Mouse (Mus musculus): ENCODE measurements around the gene Scube1. TPM values are rescaled to one million over a fixed set of nuclear protein-coding genes. Genes with fewer than 3 reads are reported as not detected.

Scube1 gene
- total and polyA plus RNA-seq, 2 experiments from 2014 or later = 9.7 to 28.1 TPM

- peak overlapping the region; percentile 83 for H3K4me2 ChIP-seq (ENCODE audit: low read depth)
- TF ChIP-seq CTCF (IDR thresholded peaks at IDR 0.05; ENCODE audit: low read depth) = no peak
- H3K9ac ChIP-seq = peak overlapping the region; percentile 73
- H3K27ac ChIP-seq (ENCODE audit: low read depth, low read length) = peak overlapping the region; percentile 78; the same call in 1 of the 2 replicates
- ATAC-seq = peak; percentile 16; the same call in 1 of the 2 replicates
- no peaks in the 10 kb centered on the region for H3K9me3 ChIP-seq (ENCODE audit: low read length)
- 0 out of 2 replicates have a peak, but pooled peaks cover 7% of the 10 kb centered on the region for H3K36me3 ChIP-seq (ENCODE audit: insufficient read depth)
- H3K4me3 ChIP-seq (ENCODE audit: low read depth, low read length) = peak overlapping the region; percentile 64
- DNase-seq = peak; percentile 41
- WGBS = 9% methylated on average over 19 of the region's 19 CpGs
- H3K27me3 ChIP-seq (ENCODE audit: insufficient read depth, low read length) = no peaks in the 10 kb centered on the region
- H3K4me1 ChIP-seq (ENCODE audit: insufficient read depth) = peaks cover 16% of the 10 kb centered on the region; the same call in 1 of the 2 replicates
These were observed 130.9 kb downstream of the Scube1 start for GRCm38 (mm10) chr15:83593702-83594512.

- Histone ChIP-seq H3K27me3 (ENCODE audit: insufficient read depth, low read length) (no peaks in the 10 kb centered on the region), H3K36me3 (ENCODE audit: insufficient read depth) (peaks cover 10% of the 10 kb centered on the region; the same call in 1 of the 2 replicates), H3K27ac (ENCODE audit: low read depth, low read length) (no peak overlapping the region), H3K4me2 (ENCODE audit: low read depth) (peak overlapping the region; percentile 83), H3K4me1 (ENCODE audit: insufficient read depth) (peaks cover 16% of the 10 kb centered on the region; the same call in 1 of the 2 replicates), H3K9ac (no peak overlapping the region), H3K9me3 (ENCODE audit: low read length) (no peaks in the 10 kb centered on the region), H3K4me3 (ENCODE audit: low read depth, low read length) (no peak overlapping the region)
- DNase-seq (no peak), ATAC-seq (no peak)
- no peak for TF ChIP-seq CTCF (IDR thresholded peaks at IDR 0.05; ENCODE audit: low read depth)
These were observed 131.6 kb downstream of the Scube1 start for GRCm38 (mm10) chr15:83593189-83593585.

GRCm38 (mm10) chr15:83592260-83593188 is 132.3 kb downstream of the Scube1 start:
- Histone ChIP-seq H3K9me3 (ENCODE audit: low read length) (no peaks in the 10 kb centered on the region), H3K27me3 (ENCODE audit: insufficient read depth, low read length) (no peaks in the 10 kb centered on the region), H3K4me2 (ENCODE audit: low read depth) (no peak overlapping the region), H3K27ac (ENCODE audit: low read depth, low read length) (no peak overlapping the region), H3K4me1 (ENCODE audit: insufficient read depth) (peaks cover 16% of the 10 kb centered on the region; the same call in 1 of the 2 replicates), H3K4me3 (ENCODE audit: low read depth, low read length) (no peak overlapping the region), H3K9ac (no peak overlapping the region), H3K36me3 (ENCODE audit: insufficient read depth) (peaks cover 13% of the 10 kb centered on the region; the same call in 1 of the 2 replicates)
- TF ChIP-seq CTCF (IDR thresholded peaks at IDR 0.05; ENCODE audit: low read depth) = no peak
- WGBS = 85% methylated on average over 8 of the region's 8 CpGs
- no peak for ATAC-seq
- DNase-seq = no peak

- Histone ChIP-seq H3K27me3 (ENCODE audit: insufficient read depth, low read length) (no peaks in the 10 kb centered on the region), H3K4me2 (ENCODE audit: low read depth) (no peak overlapping the region), H3K9me3 (ENCODE audit: low read length) (no peaks in the 10 kb centered on the region), H3K9ac (no peak overlapping the region), H3K36me3 (ENCODE audit: insufficient read depth) (peaks cover 21% of the 10 kb centered on the region), H3K4me3 (ENCODE audit: low read depth, low read length) (no peak overlapping the region), H3K27ac (ENCODE audit: low read depth, low read length) (no peak overlapping the region), H3K4me1 (ENCODE audit: insufficient read depth) (peaks cover 16% of the 10 kb centered on the region; the same call in 1 of the 2 replicates)
- no peak for DNase-seq
- no peak for TF ChIP-seq CTCF (IDR thresholded peaks at IDR 0.05; ENCODE audit: low read depth)
- WGBS = 95% methylated on average over 6 of the region's 6 CpGs
- ATAC-seq = no peak
These were observed 133.1 kb downstream of the Scube1 start for GRCm38 (mm10) chr15:83591758-83592157.

- no peak overlapping the region for H3K27ac ChIP-seq (ENCODE audit: low read depth, low read length)
- WGBS = 90% methylated on average over 4 of the region's 4 CpGs
- no peaks in the 10 kb centered on the region for H3K9me3 ChIP-seq (ENCODE audit: low read length)
- DNase-seq = no peak
- H3K4me2 ChIP-seq (ENCODE audit: low read depth) = no peak overlapping the region
- H3K27me3 ChIP-seq (ENCODE audit: insufficient read depth, low read length) = no peaks in the 10 kb centered on the region
- no peak overlapping the region for H3K4me3 ChIP-seq (ENCODE audit: low read depth, low read length)
- H3K36me3 ChIP-seq (ENCODE audit: insufficient read depth) = peaks cover 30% of the 10 kb centered on the region
- no peak for ATAC-seq
- TF ChIP-seq CTCF (IDR thresholded peaks at IDR 0.05; ENCODE audit: low read depth) = no peak
- peaks cover 16% of the 10 kb centered on the region; the same call in 1 of the 2 replicates for H3K4me1 ChIP-seq (ENCODE audit: insufficient read depth)
- H3K9ac ChIP-seq = no peak overlapping the region
These were observed 134.0 kb downstream of the Scube1 start for GRCm38 (mm10) chr15:83590841-83591240.

- no peaks in the 10 kb centered on the region for H3K27me3 ChIP-seq (ENCODE audit: insufficient read depth, low read length)
- ATAC-seq = no peak
- H3K9me3 ChIP-seq (ENCODE audit: low read length) = no peaks in the 10 kb centered on the region
- no peak for DNase-seq
- no peak for TF ChIP-seq CTCF (IDR thresholded peaks at IDR 0.05; ENCODE audit: low read depth)
- no peak overlapping the region for H3K4me3 ChIP-seq (ENCODE audit: low read depth, low read length)
- no peaks in the 10 kb centered on the region for H3K4me1 ChIP-seq (ENCODE audit: insufficient read depth)
- H3K4me2 ChIP-seq (ENCODE audit: low read depth) = no peak overlapping the region
- H3K36me3 ChIP-seq (ENCODE audit: insufficient read depth) = peaks cover 82% of the 10 kb centered on the region
- H3K27ac ChIP-seq (ENCODE audit: low read depth, low read length) = no peak overlapping the region
- WGBS = 93% methylated on average over 6 of the region's 6 CpGs
- no peak overlapping the region for H3K9ac ChIP-seq
These were observed 140.0 kb downstream of the Scube1 start for GRCm38 (mm10) chr15:83584741-83585220.

Data from forebrain, postnatal 0 days (tissue).